Mouse (Mus musculus) cerebral cortex, adult 2 months (tissue): ENCODE measurements around the gene Mras.

Source experiments
- WGBS: fragments of 180-500 bp; shearing (Covaris S2); methylation state at CpG from one replicate; pipeline ENCODE4 v1.1.7; 2018; 5-methylcytosine and 5-hydroxymethylcytosine counted together

The Mras gene

DNA sequence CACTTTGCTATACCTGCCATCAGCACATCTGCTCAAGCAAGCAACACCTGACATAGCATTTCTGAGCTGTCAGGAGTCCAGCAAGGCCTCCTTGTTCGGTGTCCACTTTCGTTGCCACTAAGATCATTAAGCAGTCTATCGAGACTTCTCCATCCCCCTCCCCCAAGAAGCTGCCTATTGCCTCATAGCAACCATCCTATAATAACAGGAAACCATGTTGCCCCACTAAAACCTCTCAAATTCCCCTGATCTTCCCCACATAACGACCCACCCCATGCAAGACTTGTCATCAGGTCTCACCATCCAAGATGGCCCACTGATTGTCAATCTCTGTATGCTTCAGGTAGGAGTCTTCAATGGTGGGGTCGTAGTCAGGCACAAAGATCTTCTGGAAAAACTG, 26.1 kb downstream of the Mras start:
- WGBS, result 90% methylated on average over 5 of the region's 5 CpGs

DNA sequence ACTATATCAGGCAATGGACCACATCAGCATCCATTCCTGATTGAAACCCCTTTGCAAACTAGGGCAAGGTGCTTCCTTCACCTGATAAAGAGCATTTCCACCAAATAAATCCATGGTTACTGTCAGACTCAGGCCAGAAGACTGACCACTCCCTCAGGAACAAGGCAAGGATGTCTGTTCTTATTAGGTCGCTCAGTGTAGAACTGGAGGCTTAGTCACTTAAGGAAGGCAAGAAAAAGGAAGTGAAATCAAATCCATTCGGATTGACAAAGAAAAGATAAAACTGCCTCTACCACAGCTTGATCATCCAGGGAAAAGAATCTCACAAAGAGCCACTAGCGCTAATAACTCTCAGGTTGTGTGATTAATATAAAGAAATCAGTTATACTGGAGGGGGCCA, 27.9 kb downstream of the Mras start:
- WGBS, result 83% methylated on average over 3 of the region's 3 CpGs

DNA sequence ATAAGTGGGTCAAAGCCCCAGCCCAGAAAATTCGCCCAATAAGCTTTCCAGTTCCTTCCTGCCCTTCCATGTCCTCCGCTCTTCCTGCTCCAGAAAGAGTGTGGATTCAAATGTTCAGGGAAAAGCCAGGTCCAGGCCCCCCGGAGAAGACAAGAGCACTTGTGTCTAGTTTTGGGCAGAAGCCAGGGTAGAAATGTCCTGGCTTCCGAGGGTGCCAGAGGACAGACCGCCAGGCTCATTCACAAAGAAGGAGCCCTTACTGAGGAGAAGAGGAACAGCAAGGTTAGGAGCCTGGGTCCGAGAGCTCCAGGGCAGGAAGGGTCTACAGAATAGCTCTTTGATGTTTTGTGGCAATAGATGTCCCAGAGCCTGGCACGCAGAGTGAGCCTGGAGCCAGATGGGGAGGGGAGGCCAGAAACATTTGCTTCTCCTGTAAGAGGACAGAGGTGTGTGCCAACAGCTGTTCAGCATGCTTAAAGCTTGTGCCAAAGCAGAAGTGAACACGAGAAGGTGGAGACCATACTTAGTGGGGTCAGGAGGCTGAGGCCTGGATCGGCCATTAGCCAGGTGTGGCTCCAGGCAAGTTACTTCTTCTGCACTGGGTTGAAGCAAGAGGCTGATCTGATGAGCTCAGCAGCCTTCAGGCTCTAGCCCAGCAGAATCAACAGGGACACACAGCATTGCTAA, 35.8 kb downstream of the Mras start:
- WGBS, result 54% methylated on average over 9 of the region's 9 CpGs

DNA sequence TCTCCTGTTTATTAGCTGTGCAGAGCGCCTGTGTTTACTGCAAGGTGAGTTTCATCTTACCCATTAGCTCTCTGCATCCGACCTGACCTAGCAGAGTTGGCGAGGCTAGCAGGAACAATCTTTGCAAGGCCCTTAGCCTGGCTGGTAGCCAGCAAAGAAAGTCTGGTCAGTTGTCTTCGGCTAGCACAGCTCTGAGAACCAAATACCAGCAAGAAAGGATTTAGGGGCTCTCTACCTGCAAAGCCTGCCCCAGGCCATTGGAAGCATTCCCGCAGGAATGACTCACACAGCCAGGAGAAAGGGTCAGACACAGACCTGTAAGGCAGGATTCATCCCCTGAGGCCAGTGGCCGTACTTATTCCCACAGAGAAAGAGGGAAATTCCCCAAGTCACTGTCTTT, 36.4 kb downstream of the Mras start:
- 68% methylated on average over 6 of the region's 6 CpGs for WGBS

DNA sequence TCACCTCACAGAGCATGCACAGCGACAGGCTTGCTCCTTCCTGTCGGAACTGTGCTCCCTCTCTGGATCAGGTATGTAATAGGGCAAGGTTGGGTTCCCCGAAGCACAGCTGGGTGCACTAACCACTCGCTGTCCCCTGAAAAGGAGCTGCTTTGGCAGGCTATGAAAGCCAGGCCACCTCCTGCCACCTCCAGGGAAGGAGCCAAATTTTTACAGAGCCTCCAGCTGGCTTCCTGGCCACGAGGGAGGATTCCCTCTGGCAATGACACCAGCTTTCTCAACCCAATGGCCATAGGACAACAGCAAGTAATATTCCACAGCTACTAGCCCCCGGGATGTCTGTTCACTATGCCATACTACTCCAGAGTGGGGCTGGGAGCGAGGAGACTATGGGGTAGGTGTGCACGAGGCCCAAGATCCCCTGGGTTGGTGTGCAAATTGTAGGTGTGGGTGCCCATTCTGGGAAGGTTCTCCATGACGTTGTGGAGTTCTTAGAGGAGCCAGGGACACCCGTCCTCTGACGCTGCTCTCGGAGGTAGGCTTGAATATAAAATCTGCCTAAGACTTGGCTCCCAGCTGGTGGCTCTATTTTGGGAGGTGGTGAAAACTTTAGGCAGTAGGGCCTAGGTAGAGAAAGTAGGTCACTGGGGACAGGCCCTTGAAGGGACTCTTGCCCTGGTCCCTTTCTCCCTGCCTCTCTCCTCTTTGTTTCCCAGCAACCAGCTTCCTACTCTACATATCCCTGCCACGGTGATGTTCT, 39.9 kb downstream of the Mras start:
- 47% methylated on average over 13 of the region's 13 CpGs for WGBS

DNA sequence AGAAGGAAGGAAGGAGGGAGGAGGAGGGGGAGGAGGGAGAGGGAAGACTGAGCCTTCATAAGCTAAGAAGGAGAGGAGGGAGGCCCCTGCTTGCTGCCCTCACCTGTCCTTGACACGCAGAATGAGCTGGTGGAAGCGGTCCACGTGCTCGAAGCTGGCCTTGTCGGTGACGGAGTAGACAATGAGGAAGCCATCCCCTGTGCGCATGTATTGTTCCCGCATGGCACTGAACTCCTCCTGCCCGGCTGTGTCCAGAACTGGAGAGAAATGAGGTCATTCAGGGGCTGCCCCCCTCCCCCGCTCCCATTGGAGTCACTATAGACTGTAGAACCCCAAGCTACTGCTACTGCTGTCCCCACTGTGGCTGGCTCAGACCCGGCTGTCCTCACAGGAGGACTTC, 42.8 kb downstream of the Mras start:
- 74% methylated on average over 11 of the region's 11 CpGs for WGBS

DNA sequence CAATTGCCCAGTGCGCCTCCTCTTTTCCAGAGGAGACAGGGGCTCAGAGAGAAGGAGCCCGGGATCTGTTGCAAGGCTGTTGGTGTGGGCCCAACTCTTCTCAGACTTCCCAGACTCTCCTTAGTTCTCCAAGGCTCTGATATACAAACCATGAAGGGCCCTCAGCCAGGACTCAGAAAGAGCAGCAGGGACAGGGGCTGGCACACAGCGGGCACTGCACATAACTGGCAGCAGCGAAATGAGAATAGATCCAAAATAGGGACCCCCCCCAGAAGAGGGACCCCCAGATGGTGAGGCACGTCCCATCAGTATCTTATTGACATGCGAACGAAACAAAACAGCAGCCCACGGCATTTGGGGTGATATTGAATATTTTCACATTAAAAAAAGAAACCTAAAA, 44.0 kb downstream of the Mras start:
- whole genome bisulfite sequencing, result 72% methylated on average over 8 of the region's 8 CpGs

DNA sequence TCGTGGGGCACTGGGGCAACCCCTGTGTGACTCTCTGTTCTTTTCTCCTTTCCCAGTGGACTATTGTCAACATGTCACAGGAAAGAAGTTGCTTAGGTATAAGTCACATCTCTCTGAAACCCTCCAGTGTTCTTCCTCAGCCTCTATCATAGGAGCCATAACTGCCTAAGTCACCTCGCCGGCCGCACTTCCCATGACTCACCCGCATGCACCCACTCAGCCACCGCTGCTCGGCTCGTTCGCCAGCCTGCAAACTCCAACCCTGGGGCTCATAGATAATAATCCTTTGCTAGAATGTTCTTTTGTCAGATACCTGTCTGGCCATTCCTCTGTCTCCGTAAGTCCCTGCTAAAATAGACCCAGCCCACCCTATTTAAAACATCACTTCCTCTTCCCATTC, 45.6 kb downstream of the Mras start:
- 66% methylated on average over 10 of the region's 10 CpGs for WGBS

DNA sequence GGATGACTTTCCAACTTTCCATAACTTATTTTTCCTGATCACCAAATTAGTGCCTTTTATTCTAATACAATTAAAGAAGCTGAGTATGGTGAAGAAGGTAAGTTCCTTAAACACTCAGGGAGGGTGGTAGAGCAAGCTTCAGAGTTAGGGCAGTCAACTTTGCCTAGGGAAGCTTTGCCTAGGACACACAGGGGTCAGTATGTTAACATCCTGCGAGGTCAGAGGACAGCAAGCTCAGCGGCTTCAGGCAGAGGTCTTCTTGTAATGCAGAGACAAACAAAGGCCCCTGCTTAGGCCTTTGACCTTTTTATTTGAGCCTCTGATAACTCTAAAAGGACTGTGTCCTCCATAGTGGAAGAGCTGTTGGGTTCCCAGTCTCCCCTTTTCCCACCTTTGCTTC, 46.5 kb downstream of the Mras start:
- WGBS, result 75% methylated on average over 2 of the region's 2 CpGs

DNA sequence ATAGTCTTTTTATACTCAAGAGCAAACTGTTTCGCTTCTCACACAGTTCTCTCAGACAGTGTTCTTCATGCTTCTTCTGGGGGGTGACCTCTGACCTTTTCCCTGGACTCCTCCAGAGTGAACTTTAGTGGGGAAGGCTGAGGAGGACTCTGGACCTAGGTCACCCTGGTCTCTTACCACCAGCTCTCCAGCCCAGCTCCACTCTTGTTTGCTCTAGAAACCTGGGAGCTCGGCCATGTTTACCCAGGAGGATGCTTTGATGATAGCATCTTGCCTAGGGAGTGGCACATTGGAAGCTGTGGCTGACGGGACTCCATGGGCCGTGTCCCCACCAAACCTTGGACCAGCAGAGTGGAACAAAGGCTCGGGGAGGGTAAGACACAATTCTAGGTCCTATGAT, 47.0 kb downstream of the Mras start:
- 55% methylated on average over 5 of the region's 5 CpGs for WGBS

DNA sequence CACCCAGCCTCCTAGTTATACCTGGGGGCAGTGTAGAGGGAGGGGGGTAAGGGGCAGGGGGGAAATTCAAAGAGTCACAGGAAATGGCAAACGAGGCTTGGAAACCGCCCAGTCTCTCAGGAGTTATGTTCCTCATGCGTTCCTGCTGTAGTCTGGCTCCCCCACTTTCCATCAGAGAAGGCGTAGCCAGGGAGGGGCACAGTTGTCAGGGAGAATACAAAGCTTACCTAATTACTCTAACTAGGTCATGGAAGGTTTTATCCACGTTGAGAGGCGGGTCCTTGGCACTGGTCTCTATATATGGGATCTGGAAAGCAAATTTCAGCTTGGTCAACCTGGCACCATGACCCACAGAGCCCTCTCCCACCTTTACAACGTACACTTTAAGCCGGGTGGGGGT, 47.7 kb downstream of the Mras start:
- WGBS, result 46% methylated on average over 8 of the region's 8 CpGs

DNA sequence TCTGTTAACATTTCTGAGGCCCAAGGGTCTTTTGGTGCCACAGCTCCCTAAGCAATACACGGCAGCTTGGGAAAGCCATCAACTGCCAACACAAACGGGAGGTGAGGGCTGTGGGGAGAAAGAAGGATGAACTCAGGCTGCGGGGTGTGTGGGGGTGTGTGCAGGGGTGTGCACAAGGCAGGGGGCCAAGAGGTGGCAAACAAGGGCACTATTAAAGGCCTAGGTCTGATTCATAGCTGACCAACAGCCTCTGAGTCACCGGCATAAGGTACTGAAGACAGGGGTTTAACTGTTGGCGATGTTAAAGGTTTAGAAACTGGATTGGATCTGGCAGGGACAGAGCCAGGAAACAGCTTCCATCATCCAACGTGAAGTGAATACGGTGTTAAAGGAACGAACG, 48.3 kb downstream of the Mras start:
- 37% methylated on average over 9 of the region's 9 CpGs for WGBS

DNA sequence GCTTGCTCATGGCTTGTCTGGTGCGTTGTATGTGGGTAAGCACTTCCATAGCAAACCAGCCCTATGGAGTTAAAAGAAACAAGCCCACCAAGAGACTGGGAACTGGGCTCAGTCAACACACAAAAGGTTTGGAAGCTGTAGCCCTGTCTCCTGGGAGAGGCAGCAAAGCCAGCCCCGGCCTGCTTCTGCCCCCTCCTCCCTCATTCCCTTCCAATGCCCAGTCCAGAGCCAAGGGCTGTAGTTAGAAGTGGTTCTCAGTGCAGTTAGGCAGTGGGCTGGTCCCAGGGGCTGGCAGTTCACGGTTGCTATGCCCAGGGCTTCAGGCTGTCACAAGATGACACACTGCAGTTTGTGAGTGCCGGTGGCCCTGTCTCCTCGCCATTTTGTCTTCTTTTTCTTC, 49.1 kb downstream of the Mras start:
- 64% methylated on average over 5 of the region's 5 CpGs for WGBS

DNA sequence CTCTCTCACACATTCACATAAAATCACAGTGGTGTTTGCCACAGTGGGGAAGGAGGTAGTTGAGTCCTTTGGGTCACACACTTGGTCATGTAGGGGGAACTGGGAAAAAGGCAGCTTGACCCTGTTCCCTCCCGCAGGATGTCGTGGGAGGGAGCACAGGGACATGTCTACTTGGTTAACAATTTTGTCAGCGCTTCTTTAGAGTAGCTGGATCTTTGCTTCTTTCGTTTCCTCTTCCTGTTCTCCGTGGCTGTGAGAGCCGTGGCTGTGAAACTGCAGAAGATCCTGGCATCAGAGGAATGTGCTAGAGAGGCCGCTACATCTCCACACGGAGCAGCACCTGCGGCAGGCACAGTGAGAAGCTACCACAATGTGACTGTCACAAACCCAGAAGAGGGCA, 54.6 kb downstream of the Mras start:
- WGBS, result 60% methylated on average over 9 of the region's 9 CpGs

DNA sequence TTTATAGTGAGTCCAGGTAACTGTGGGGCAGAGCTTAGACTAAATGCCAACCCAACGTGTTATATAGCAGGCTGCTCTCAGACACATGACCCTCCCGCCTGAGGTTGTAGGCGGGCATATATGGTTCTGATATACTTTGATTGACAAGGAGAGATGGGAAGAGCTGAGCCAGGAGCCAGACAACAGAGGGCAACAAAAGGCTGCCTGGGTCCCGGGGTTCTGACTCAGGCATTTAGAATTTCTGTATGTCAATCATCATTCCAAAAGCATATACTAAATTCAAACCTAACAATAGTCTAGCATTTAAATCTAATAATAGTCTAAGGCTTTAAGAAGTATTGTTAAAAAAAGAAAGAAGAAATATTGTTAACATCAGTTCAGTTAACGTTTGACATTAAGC, 58.0 kb downstream of the Mras start:
- WGBS, result 77% methylated on average over 5 of the region's 5 CpGs

DNA sequence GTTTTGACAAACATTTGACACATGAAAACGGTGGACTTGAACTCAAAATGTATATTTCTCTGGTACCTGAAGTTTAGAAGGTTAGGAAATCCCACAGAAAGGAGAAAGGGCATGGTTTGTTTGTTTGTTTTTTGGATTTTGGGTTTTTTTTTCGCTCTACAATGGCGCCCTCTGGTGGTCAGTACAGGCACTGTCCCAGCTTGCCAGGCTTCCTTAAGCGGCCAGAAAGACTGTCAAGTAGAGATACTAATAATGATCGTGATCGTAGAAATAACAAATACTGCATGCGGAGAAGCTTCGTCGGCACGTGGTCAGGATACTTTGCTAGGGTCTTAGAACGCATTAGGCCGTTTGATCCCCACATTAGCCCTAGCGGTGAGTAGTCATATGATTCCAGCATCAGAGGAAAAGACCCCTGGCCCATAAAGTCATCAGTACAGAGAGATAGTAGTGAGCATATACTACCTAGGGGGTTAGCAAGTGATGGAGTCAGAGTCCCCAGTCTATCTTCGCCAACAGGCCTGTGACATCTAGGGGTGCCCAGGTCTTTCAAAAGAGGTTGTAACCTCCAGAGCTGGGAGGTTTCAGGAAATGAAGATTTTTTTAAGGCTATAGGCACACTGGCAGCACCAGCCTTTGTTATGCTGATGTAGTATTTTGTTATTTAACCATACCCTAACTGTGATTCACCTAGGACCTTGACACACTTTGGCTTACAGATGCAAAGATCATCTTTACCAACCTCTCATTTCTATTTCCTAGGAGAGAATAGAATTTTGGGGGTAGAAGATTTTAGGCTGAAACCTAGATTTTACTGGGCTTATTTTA, 60.4 kb downstream of the Mras start:
- 9% methylated on average over 14 of the region's 14 CpGs for WGBS

DNA sequence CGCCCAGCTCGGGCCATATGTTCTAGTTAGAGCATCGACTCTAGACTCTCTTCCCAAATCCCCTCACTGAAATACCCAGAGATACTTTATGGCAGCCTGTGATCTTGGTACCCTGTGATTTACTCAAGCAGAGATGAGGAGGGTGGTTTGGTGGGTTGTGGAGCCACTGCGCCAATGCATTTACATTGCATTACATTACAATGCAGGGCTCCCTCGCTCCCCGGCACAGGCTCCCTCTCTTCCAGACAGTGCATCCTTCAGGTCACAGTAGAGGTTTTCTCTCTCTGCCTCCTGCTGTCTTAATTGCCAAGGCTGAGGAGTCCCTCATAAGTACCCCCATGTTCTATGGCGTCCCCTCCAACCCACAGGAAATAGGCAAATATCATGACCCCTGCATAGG, 68.8 kb downstream of the Mras start:
- WGBS, result 87% methylated on average over 7 of the region's 7 CpGs

DNA sequence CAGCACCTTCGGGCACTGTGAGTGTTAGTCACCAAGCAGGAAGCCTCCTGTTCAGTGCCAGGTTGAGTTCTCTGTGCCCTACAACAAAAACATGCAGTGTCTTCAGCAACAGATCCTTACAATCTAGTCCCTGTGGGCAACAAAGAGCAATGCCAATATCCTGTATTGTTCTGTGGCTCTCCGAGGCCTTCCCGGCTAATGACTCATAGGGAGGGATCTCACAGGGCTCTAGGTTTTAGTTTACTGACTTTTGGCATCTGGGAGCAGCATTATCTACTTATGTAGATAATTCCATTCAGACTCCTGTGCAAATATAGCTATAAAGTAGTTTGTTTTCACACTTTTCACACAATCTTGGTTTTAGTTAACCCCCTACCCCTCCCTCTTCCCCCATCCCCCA, 71.3 kb downstream of the Mras start:
- WGBS, result 72% methylated on average over 3 of the region's 3 CpGs

DNA sequence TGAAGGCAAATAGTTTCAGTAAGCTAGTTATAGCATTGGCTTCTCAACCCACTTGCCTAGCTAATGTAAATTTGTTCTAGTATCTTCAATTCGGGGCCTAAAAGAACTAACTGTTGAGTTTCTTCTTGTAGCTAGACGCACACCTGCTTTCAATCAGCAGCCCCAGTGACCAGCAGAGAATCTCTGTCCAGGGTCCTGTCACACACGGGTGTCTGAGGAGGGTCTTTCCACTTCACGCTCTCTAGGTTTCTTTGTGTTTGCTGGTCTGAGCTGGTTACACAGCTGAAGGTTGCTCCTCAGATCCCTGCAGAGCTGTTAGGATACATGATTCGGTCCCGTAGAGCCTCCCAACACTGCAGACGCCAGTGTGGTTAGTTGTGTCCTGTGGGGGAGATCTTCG, 74.1 kb downstream of the Mras start:
- WGBS, result 79% methylated on average over 8 of the region's 8 CpGs

DNA sequence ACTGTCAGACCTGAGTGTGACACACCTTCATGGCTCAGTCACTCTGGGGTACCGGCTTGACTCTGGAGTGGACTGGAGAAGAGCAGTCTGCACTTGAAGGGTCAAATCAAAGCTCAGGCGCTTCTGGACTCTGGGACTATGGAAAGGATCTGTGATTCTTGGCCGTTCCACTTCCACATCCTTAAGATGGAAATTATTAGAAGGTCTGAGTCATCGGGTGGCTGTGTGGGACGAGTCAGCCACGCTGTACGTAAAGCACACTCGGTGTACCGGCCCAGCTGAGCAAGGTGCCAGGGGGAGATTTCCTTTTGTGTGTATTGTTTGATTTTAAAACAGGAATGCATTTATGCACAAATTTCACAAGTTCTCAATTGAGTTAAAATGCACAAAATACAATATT, 75.2 kb downstream of the Mras start:
- 88% methylated on average over 9 of the region's 9 CpGs for WGBS

DNA sequence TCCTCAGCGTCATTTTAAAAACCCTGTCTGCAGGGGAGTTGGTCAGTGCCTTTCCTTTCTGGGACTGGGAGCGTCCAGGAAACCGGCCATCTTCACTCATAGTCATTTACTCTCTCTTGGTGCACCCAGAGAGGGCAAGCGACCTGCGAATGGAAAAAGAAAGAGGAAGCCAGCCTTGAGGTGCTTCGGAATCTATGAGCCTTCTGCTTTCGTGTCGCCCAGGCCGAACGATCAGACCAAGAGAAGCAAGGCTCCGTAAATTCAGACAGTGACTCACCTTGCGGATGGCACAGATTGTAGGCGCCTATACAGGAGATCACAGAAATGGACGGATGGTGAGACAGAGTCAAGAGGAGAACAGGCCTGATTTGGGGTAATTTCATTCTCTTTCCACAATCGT, 78.2 kb downstream of the Mras start:
- 89% methylated on average over 15 of the region's 15 CpGs for WGBS

DNA sequence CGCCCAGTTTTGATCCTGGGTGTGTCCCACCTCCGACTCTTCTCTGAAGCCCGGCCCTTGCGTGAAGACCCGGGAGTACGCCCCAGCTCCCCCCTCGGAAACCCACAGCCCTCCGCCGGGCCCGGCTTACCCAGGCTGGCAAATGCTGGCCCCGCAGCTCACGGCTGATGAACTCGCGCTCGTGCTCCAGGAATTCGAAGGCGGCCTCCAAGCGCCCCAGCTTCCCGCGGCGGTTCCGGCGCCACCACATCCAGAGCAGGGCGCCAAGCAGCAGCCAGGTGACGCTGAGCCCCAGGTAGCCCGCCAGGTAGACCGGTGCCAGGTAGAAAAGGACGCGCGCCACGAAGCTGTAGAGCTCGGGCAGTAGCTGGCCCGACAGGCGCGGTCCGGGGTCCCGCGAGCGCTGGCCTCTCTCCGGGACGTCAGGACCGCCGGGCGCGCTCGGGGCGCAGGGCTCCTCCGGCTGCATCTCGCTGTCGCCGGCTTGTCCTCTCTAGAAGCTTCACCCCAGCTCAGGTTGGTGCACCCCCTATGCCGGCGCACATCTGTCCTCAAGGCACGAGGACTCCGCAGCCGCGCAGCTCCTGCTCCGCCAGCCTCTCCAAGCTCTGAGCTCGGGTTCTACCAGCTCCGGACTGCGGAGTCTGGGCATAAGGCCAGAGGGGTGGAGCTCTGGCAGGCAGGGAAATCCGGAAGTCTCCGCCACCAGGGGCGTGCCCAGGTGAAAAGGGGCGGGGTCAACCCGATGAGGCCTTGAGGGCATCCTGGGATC, 79.1 kb downstream of the Mras start, which contains the start of gene Esyt3:
TSS of gene Esyt3 (minus strand) at position 637 of the 772 bp plus-strand sequence.
- WGBS, result 1% methylated on average over 66 of the region's 66 CpGs
